Mouse (Mus musculus): ENCODE results near the gene Ms4a4b.

- TF ChIP-seq EP300 (IDR thresholded peaks at IDR 0.05; ENCODE audit: insufficient read depth, low read depth, low read length) (peak; percentile 72; the same call in 1 of the 2 replicates), POLR2A (IDR thresholded peaks at IDR 0.05; ENCODE audit: insufficient read depth, low read depth, low read length) (0 out of 2 replicates have a peak, but pooled peaks have one; percentile 36)
These were observed 70.1 kb downstream of the Ms4a4b start for GRCm38 (mm10) chr19:11513458-11513857.
